Mouse (Mus musculus) retina, postnatal 1 day (tissue): ENCODE measurements around the gene Prpf19.

Source experiments
- DNase-seq: peaks from one replicate; pipeline ENCODE4 v3.0.0-alpha.2; 2012

The Prpf19 gene

GRCm38 (mm10) chr19:10940097-10940800, 45.2 kb downstream of the Prpf19 start:
- DNase-seq: peak; percentile 88

GRCm38 (mm10) chr19:10940801-10941457, 45.9 kb downstream of the Prpf19 start:
- peak; percentile 78 for DNase-seq

GRCm38 (mm10) chr19:10943955-10944354, 48.9 kb downstream of the Prpf19 start:
- DNase-seq: no peak

GRCm38 (mm10) chr19:10946506-10946905, 51.5 kb downstream of the Prpf19 start:
- DNase-seq: no peak

GRCm38 (mm10) chr19:10947219-10947618, 52.2 kb downstream of the Prpf19 start:
- no peak for DNase-seq

GRCm38 (mm10) chr19:10948416-10948815, 53.4 kb downstream of the Prpf19 start:
- DNase-seq: no peak

DNA sequence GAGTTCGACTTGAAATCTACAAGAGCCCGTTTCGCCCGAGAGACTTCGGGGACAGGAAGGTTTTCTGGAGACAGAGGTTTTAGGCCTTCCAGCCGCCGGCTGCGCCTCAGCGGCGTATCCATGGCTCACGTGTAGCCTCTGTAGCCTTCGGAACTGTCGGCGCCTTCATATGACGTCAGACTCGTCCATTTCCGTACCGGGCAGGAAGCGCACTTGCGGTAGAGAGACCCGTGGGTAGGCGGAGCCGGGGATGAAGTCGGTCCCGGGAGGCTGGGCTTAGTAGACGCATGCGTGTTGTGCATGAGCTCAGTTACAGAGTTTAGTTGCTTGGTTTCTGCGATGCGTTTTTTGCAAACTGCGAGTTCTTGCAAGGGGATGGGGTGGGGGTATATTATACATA, 54.1 kb downstream of the Prpf19 start, which contains the start of gene Ccdc86:
Gene Ccdc86, minus strand, starts transcription at position 155 of the 400 bp plus-strand sequence.
- DNase-seq: peak; percentile 99

GRCm38 (mm10) chr19:10949558-10949957, 54.5 kb downstream of the Prpf19 start:
- DNase-seq: no peak

- DNase-seq: peak; percentile 73
These were observed 57.2 kb downstream of the Prpf19 start for GRCm38 (mm10) chr19:10952021-10952939.
